Mouse (Mus musculus) intestine, embryonic 16.5 days (tissue): ENCODE measurements around the gene Vmn1r45. TPM values are rescaled to one million over a fixed set of nuclear protein-coding genes. Genes with fewer than 3 reads are reported as not detected.
"Not testable (repeated sequence)": the region's sequence is repeated elsewhere in the genome, so short reads cannot be mapped to it uniquely, and the experiment has no call there.

Experiments used
- ATAC-seq: fragments of 200-750 bp; cut with Nextera tagmentation; 2 replicates; pipeline ENCODE4 v1.8.0; 2017; ENCODE audit warnings: moderate TSS enrichment, moderate library complexity
- H3K27ac ChIP-seq: fragments of 300-500 bp; sonication (generic); 2 replicates; pipeline ENCODE4 v1.5.1; 2014; ENCODE audit warnings: mild to moderate bottlenecking, low read length
- H3K27me3 ChIP-seq: fragments of 300-500 bp; sonication (generic); replicated peaks from 2 replicates; pipeline ENCODE4 v1.6.1; 2014; ENCODE audit warnings: low read length, control low read depth, mixed read lengths; ENCODE audit not compliant: control insufficient read depth, insufficient read depth
- H3K36me3 ChIP-seq: fragments of 300-500 bp; sonication (generic); 2 replicates; pipeline ENCODE4 v1.6.1; 2014; ENCODE audit warnings: low read length, control low read depth; ENCODE audit not compliant: control insufficient read depth, insufficient read depth
- H3K4me1 ChIP-seq: fragments of 300-500 bp; sonication (generic); 2 replicates; pipeline ENCODE4 v1.6.1; 2014; ENCODE audit warnings: low read length, control low read depth, mixed read lengths; ENCODE audit not compliant: control insufficient read depth, insufficient read depth
- H3K4me2 ChIP-seq: fragments of 300-500 bp; sonication (generic); 2 replicates; pipeline ENCODE4 v1.6.1; 2014; ENCODE audit warnings: low read depth, low read length, control low read depth
- H3K4me3 ChIP-seq: fragments of 300-500 bp; sonication (generic); 2 replicates; pipeline ENCODE4 v1.5.1; 2014; ENCODE audit warnings: mild to moderate bottlenecking, low read length
- H3K9ac ChIP-seq: fragments of 300-500 bp; sonication (generic); 2 replicates; pipeline ENCODE4 v1.6.1; 2014; ENCODE audit warnings: low read depth, low read length
- H3K9me3 ChIP-seq: fragments of 300-500 bp; sonication (generic); 2 replicates; pipeline ENCODE4 v1.6.1; 2016; ENCODE audit warnings: low read length, control low read depth; ENCODE audit not compliant: control insufficient read depth
- WGBS: fragments of 180-500 bp; shearing (Covaris S2); extraction: QIAGEN DNeasy Blood & Tissue Kit; methylation state at CpG from one replicate; pipeline ENCODE4 v1.1.7; 2014; 5-methylcytosine and 5-hydroxymethylcytosine counted together
- polyA plus RNA-seq: library from polyadenylated mRNA; unstranded; fragments of >200 nt; fragmentation: Nextera tagmentation; extraction: Ambion mirVana; gene quantifications from 2 replicates; pipeline ENCODE4 v1.2.1, GENCODE M21; 2015

Vmn1r45 gene
- polyA plus RNA-seq = not detected in 2 replicates

GRCm38 (mm10) chr6:89940498-89940897 is at the start of gene Vmn1r45:
TSS of gene Vmn1r45 (minus strand) at chr6:89940598.
- not testable (repeated sequence) for ATAC-seq, H3K27me3 ChIP-seq, H3K9me3 ChIP-seq, H3K4me1 ChIP-seq, H3K9ac ChIP-seq, H3K36me3 ChIP-seq, H3K27ac ChIP-seq, H3K4me3 ChIP-seq, H3K4me2 ChIP-seq
- WGBS = 88% methylated on average over 2 of the region's 2 CpGs

GRCm38 (mm10) chr6:89985989-89986388 is 45.6 kb upstream of the Vmn1r45 start:
- H3K36me3 ChIP-seq = no peaks in the 10 kb centered on the region
- no peaks in the 10 kb centered on the region for H3K27me3 ChIP-seq
- 18% methylated on average over 1 of the region's 1 CpGs for WGBS
- ATAC-seq = no peak
- H3K9ac ChIP-seq = no peak overlapping the region
- H3K4me2 ChIP-seq = no peak overlapping the region
- H3K4me3 ChIP-seq = no peak overlapping the region
- H3K9me3 ChIP-seq = no peaks in the 10 kb centered on the region
- no peak overlapping the region for H3K27ac ChIP-seq
- H3K4me1 ChIP-seq = no peaks in the 10 kb centered on the region

- no peak for ATAC-seq
- H3K9ac ChIP-seq = no peak within 1 kb of the TSS
- WGBS = 63% methylated on average over 2 of the region's 2 CpGs
- H3K9me3 ChIP-seq = no peaks in the 10 kb centered on the region
- H3K4me1 ChIP-seq = no peaks in the 10 kb centered on the region
- no peaks in the 10 kb centered on the region for H3K27me3 ChIP-seq
- no peak within 1 kb of the TSS for H3K4me3 ChIP-seq
- H3K4me2 ChIP-seq = no peak within 1 kb of the TSS
- H3K36me3 ChIP-seq = no peaks in the 10 kb centered on the region
- no peak within 1 kb of the TSS for H3K27ac ChIP-seq
Observed at GRCm38 (mm10) chr6:89969013-89969412, 28.6 kb upstream of the Vmn1r45 start, which contains the start of gene Vmn1r46. TSS of gene Vmn1r46 (plus strand) at chr6:89969313.

GRCm38 (mm10) chr6:89966341-89966740 is 25.9 kb upstream of the Vmn1r45 start:
- H3K4me1 ChIP-seq = no peaks in the 10 kb centered on the region
- no peak overlapping the region for H3K4me3 ChIP-seq
- no peak overlapping the region for H3K4me2 ChIP-seq
- H3K27me3 ChIP-seq = no peaks in the 10 kb centered on the region
- no peaks in the 10 kb centered on the region for H3K9me3 ChIP-seq
- no peak for ATAC-seq
- H3K27ac ChIP-seq = no peak overlapping the region
- no peak overlapping the region for H3K9ac ChIP-seq
- no peaks in the 10 kb centered on the region for H3K36me3 ChIP-seq

- 69% methylated on average over 2 of the region's 2 CpGs for WGBS
- Histone ChIP-seq H3K4me1 (no peaks in the 10 kb centered on the region), H3K9me3 (no peaks in the 10 kb centered on the region; the same call in 1 of the 2 replicates), H3K36me3 (no peaks in the 10 kb centered on the region), H3K9ac (no peak overlapping the region), H3K4me3 (no peak overlapping the region), H3K27ac (no peak overlapping the region), H3K27me3 (no peaks in the 10 kb centered on the region), H3K4me2 (no peak overlapping the region)
- no peak for ATAC-seq
Observed at GRCm38 (mm10) chr6:89953556-89953955, 13.2 kb upstream of the Vmn1r45 start.

- H3K27me3 ChIP-seq = no peaks in the 10 kb centered on the region
- H3K9me3 ChIP-seq = no peaks in the 10 kb centered on the region
- H3K4me2 ChIP-seq = no peak overlapping the region
- H3K36me3 ChIP-seq = no peaks in the 10 kb centered on the region
- no peak overlapping the region for H3K9ac ChIP-seq
- no peak overlapping the region for H3K4me3 ChIP-seq
- no peak overlapping the region for H3K27ac ChIP-seq
- 79% methylated on average over 2 of the region's 2 CpGs for WGBS
- no peaks in the 10 kb centered on the region for H3K4me1 ChIP-seq
- no peak for ATAC-seq
Observed at GRCm38 (mm10) chr6:89940926-89941325, 528 bp upstream of the Vmn1r45 start.

GRCm38 (mm10) chr6:89883812-89884211 is 56.6 kb downstream of the Vmn1r45 start:
- H3K4me2 ChIP-seq = no peak overlapping the region
- H3K27ac ChIP-seq = no peak overlapping the region
- no peak overlapping the region for H3K4me3 ChIP-seq
- H3K27me3 ChIP-seq = no peaks in the 10 kb centered on the region
- 53% methylated on average over 2 of the region's 2 CpGs for WGBS
- no peak for ATAC-seq
- no peak overlapping the region for H3K9ac ChIP-seq
- H3K9me3 ChIP-seq = no peaks in the 10 kb centered on the region
- H3K36me3 ChIP-seq = no peaks in the 10 kb centered on the region
- H3K4me1 ChIP-seq = no peaks in the 10 kb centered on the region

GRCm38 (mm10) chr6:89883360-89883759 is 57.0 kb downstream of the Vmn1r45 start, which contains the start of gene Vmn1r44:
TSS of gene Vmn1r44 (plus strand) at chr6:89883660.
- Histone ChIP-seq H3K27ac (no peak within 1 kb of the TSS), H3K4me2 (no peak within 1 kb of the TSS), H3K4me1 (no peaks in the 10 kb centered on the region), H3K4me3 (no peak within 1 kb of the TSS), H3K9me3 (no peaks in the 10 kb centered on the region), H3K36me3 (no peaks in the 10 kb centered on the region), H3K9ac (no peak within 1 kb of the TSS), H3K27me3 (no peaks in the 10 kb centered on the region)
- no peak for ATAC-seq
- 81% methylated on average over 1 of the region's 1 CpGs for WGBS
